Mouse (Mus musculus) G1E (cell line): ENCODE measurements around the gene C730034F03Rik. TPM values are rescaled to one million over a fixed set of nuclear protein-coding genes. Genes with fewer than 3 reads are reported as not detected.

Source experiments
- ATAC-seq: 2 replicates; pipeline ENCODE4 v1.8.0; 2016; ENCODE audit warnings: mild to moderate bottlenecking; ENCODE audit not compliant: insufficient number of reproducible peaks, poor library complexity, low FRiP score, severe bottlenecking; ENCODE audit errors: extremely low read depth
- DNase-seq: peaks from one replicate; pipeline ENCODE4 v3.0.0; 2012; ENCODE audit warnings: low spot score
- H3K27me3 ChIP-seq: 2 replicates; pipeline ENCODE4 v1.6.1; 2012; ENCODE audit warnings: mild to moderate bottlenecking, low read length, inconsistent platforms; ENCODE audit not compliant: insufficient read depth
- H3K36me3 ChIP-seq: replicated peaks from 2 replicates; pipeline ENCODE3; 2012; ENCODE audit warnings: mild to moderate bottlenecking, inconsistent platforms
- H3K4me1 ChIP-seq: 2 replicates; pipeline ENCODE4 v1.6.1; 2012; ENCODE audit warnings: low read depth, low read length, inconsistent platforms, mixed read lengths; ENCODE audit not compliant: insufficient read depth
- H3K4me3 ChIP-seq: 2 replicates; pipeline ENCODE4 v1.5.1; 2012; ENCODE audit warnings: low read depth, mild to moderate bottlenecking, inconsistent platforms, low read length, moderate library complexity, mixed read lengths
- H3K9me3 ChIP-seq: replicated peaks from 2 replicates; pipeline ENCODE4 v1.6.1; 2012; ENCODE audit warnings: inconsistent platforms
- CTCF ChIP-seq: IDR thresholded peaks from 2 replicates; pipeline ENCODE4 v1.5.1; 2012; ENCODE audit warnings: low read depth, low read length, inconsistent platforms, mixed read lengths
- GATA1 ChIP-seq: IDR thresholded peaks from 2 replicates; pipeline ENCODE4 v1.6.1; 2012; ENCODE audit warnings: borderline replicate concordance, low read length, inconsistent platforms, mixed read lengths
- GATA2 ChIP-seq: IDR thresholded peaks from 2 replicates; pipeline ENCODE4 v1.6.1; 2012; ENCODE audit warnings: low read depth, low read length, inconsistent platforms, borderline replicate concordance
- POLR2AphosphoS5 ChIP-seq: IDR thresholded peaks from 2 replicates; pipeline ENCODE4 v1.6.1; 2012; ENCODE audit warnings: low read depth, low read length, inconsistent platforms; ENCODE audit not compliant: insufficient replicate concordance
- TAL1 ChIP-seq: conservative IDR thresholded peaks from 2 replicates; pipeline ENCODE4 v1.6.1; 2012; ENCODE audit warnings: low read depth, low read length, inconsistent platforms, mixed read lengths
- polyA plus RNA-seq: library from polyadenylated mRNA; stranded (reverse); fragments of >175 nt; gene quantifications from 2 replicates; pipeline ENCODE4 v1.2.3, GENCODE M21; 2012
- total RNA-seq, 2 experiments: library from RNA; stranded (forward) in 1 of 2; stranded (reverse) in 1 of 2; fragments of 200-1000 nt in 1 of 2; fragments of >200 nt in 1 of 2; fragmentation: Nextera tagmentation in 1 of 2; gene quantifications; 2 replicates each; pipeline ENCODE4 v1.2.3; 2014 to 2017

Gene C730034F03Rik
- total and polyA plus RNA-seq, 3 experiments: 0.24 to 7.4 (median 4.9) TPM

- Histone ChIP-seq H3K4me3 (no peak overlapping the region), H3K4me1 (peaks cover 4% of the 10 kb centered on the region), H3K36me3 (no peaks in the 10 kb centered on the region), H3K27me3 (peaks cover 3% of the 10 kb centered on the region; the same call in 1 of the 2 replicates), H3K9me3 (no peaks in the 10 kb centered on the region)
- DNase-seq (no peak), ATAC-seq (no peak)
- no peak for TF ChIP-seq GATA2
- TF ChIP-seq CTCF: no peak
- TF ChIP-seq GATA1: no peak
- TF ChIP-seq POLR2AphosphoS5: no peak
- TF ChIP-seq TAL1: no peak
These were observed 29.7 kb upstream of the C730034F03Rik start for GRCm38 (mm10) chr15:89399716-89400115.

DNA sequence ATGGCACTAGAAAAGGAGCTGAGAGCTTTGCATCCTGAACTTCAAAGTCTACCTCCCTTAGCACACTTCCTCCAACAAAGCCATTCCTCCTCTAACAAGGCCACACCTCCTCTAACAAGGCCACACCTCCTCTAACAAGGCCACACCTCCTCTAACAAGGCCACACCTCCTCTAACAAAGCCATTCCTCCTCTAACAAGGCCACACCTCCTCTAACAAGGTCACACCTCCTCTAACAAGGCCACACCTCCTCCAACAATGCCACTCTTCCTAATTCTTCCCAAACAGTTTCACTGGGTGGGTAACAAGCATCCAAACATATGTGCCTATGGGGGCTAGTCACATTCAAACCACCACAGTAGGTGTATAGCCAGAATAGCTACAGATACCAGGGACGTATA lies 26.9 kb upstream of the C730034F03Rik start:
- no peak for DNase-seq

DNA sequence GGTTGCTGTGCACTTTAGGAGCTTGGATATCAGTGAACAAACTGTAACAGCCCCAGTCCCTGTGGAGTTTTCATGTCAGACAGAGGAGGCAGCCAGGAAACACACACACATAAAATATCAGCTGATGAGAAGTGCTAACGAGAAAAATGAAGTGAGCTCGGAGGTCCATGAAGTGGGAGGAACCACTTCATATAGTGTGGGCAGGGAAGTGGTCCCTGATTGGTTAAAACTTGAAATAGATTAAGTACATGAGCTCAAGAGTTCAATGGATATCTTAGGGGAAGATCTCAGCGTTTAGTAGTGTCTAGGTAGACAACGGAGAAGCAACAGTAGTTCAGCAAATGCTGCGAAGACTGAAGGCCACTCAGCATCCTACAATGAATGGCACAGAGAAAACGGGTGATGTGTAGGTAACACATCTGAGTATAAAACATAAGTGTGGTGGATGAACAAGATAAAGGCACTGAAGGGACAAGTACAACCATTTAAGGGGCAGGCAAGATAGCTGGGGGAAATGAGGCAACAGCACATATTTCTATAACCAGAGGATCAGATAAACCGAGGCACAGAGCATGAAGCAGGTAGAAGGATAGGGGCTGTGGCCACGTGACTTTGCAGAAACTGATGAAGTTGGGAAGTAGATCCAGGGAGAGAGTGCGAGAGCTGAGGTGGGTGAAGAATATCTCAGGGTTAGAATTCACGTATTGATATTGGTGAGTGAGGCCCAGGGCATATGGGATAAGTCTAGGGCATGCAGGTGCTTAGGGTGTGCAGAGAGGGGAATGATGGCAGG lies 24.4 kb upstream of the C730034F03Rik start:
- Histone ChIP-seq H3K36me3 (no peaks in the 10 kb centered on the region), H3K9me3 (peaks cover 3% of the 10 kb centered on the region), H3K27me3 (peaks cover 3% of the 10 kb centered on the region; the same call in 1 of the 2 replicates), H3K4me1 (peaks cover 2% of the 10 kb centered on the region; the same call in 1 of the 2 replicates), H3K4me3 (no peak overlapping the region)
- no peak for ATAC-seq
- no peak for TF ChIP-seq GATA2
- DNase-seq: no peak

More for the DNA sequence above, 26.9 kb upstream of the C730034F03Rik start:
- Histone ChIP-seq H3K36me3 (no peaks in the 10 kb centered on the region), H3K27me3 (peaks cover 3% of the 10 kb centered on the region), H3K4me3 (no peak overlapping the region), H3K9me3 (no peaks in the 10 kb centered on the region), H3K4me1 (peaks cover 4% of the 10 kb centered on the region)
- no peak for TF ChIP-seq TAL1
- no peak for TF ChIP-seq CTCF
- no peak for TF ChIP-seq GATA1
- no peak for TF ChIP-seq POLR2AphosphoS5
- TF ChIP-seq GATA2: no peak
- ATAC-seq: no peak

DNA sequence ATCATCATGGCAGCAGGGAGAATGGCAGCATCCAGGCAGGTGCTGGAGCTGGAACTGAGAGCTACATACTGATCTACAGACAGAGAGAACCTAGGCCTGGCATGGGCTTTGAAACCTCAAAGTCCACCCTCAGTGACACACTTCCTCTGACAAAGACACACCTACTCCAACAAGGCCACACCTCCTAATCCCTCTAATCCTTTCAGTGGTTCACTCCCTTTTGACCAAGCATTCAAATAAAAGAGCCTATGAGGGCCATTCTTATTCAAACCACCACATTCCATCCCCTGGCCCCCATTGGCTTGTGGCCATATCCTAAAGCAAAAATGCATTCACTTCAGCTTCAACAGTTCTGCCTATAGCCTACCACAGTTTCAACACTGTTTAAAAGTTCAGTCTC lies 22.7 kb upstream of the C730034F03Rik start:
- no peak for TF ChIP-seq GATA1
- TF ChIP-seq POLR2AphosphoS5: no peak
- no peak for TF ChIP-seq CTCF
- no peak for TF ChIP-seq TAL1
- TF ChIP-seq GATA2: no peak
- Histone ChIP-seq H3K36me3 (no peaks in the 10 kb centered on the region), H3K4me1 (no peaks in the 10 kb centered on the region), H3K9me3 (peaks cover 4% of the 10 kb centered on the region), H3K4me3 (no peak overlapping the region), H3K27me3 (peaks cover 10% of the 10 kb centered on the region; the same call in 1 of the 2 replicates)
- ATAC-seq: no peak
- no peak for DNase-seq

DNA sequence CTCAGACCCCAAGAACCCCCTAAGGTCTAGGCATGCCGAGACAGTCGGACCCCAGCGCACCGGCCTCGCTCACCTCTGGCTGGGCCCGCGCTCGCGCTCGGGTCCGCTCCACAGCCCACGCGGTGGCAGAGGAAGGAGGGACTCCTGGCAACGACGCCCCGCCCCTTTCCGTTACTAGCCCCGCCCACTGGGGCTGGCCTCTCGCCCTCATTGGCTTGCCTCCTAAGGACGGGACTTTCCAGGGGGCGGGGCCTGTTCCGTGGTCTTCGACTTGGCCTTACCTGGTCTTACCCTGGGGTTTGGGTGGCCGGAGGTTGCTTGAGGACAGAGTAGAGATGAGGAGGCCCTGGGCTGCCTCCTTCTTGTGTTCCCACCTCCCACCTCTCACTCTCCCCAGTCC lies 19.3 kb upstream of the C730034F03Rik start, which contains the start of gene Syce3:
Gene Syce3 (minus strand): TSS at position 386 of the 400 bp plus-strand sequence.
- H3K9me3 ChIP-seq: peaks cover 4% of the 10 kb centered on the region
- no peak for TF ChIP-seq GATA1
- no peak for TF ChIP-seq TAL1
- TF ChIP-seq GATA2: no peak
- TF ChIP-seq POLR2AphosphoS5: no peak
- TF ChIP-seq CTCF: no peak
- H3K27me3 ChIP-seq: peaks cover 10% of the 10 kb centered on the region; the same call in 1 of the 2 replicates
- no peaks in the 10 kb centered on the region for H3K4me1 ChIP-seq
- ATAC-seq: no peak
- no peak for DNase-seq
- H3K4me3 ChIP-seq: no peak within 1 kb of the TSS
- peaks cover 1% of the 10 kb centered on the region for H3K36me3 ChIP-seq

GRCm38 (mm10) chr15:89415282-89415681 lies 14.1 kb upstream of the C730034F03Rik start:
- Histone ChIP-seq H3K27me3 (peaks cover 4% of the 10 kb centered on the region; the same call in 1 of the 2 replicates), H3K4me3 (no peak overlapping the region), H3K36me3 (peaks cover 47% of the 10 kb centered on the region), H3K9me3 (no peaks in the 10 kb centered on the region), H3K4me1 (no peaks in the 10 kb centered on the region)
- no peak for DNase-seq
- TF ChIP-seq GATA2 (no peak), POLR2AphosphoS5 (no peak)
- no peak for ATAC-seq
